Mouse (Mus musculus) ZHBTc4 (cell line): ENCODE data around the gene Ptch1.

Experiments used
- DNase-seq: peaks from one replicate; pipeline ENCODE4 v3.0.0-alpha.2; 2011; ENCODE audit warnings: low read depth, low spot score

Ptch1 gene

DNA sequence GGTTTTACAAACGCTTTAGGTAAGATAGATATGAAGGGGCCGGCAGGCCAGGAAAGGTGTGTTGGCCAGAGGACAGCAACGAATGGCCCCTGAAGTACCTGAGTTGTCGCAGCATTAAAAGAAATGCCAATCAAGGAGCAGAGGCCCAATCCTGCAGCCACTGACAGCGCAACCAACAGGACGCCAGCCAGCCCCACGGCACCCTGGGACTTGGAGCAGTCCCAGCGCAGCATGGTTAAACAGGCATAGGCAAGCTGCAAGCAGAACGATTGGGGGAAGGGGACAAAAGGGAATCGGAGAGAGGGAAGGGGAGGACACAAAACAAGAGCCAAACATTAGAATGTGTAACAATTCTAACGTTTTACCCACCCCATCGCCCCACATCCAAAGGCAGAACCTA, 32.8 kb downstream of the Ptch1 start:
- DNase-seq, result peak; percentile 41

DNA sequence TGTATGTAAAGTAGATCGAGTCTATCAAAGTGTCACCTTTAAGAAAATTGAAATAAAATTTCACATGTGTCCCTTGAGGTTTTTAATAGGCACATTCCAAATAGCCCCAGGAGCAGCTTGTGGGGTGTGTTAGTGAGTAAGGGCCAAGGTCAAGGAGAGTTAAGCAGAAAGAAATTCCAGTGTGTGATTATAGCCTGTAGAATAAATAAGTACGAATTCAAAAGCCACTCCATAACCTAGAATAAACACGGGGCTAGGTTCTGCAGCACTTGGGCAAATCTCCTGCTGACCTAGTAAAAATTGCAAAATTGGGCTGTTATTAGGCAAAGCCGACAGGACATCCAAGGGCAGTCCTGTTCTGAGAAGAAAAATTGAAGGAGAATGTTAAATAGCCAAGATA, 38.4 kb downstream of the Ptch1 start:
- no peak for DNase-seq

- no peak for DNase-seq
Observed at GRCm38 (mm10) chr13:63530857-63531256, 42.5 kb downstream of the Ptch1 start.

DNA sequence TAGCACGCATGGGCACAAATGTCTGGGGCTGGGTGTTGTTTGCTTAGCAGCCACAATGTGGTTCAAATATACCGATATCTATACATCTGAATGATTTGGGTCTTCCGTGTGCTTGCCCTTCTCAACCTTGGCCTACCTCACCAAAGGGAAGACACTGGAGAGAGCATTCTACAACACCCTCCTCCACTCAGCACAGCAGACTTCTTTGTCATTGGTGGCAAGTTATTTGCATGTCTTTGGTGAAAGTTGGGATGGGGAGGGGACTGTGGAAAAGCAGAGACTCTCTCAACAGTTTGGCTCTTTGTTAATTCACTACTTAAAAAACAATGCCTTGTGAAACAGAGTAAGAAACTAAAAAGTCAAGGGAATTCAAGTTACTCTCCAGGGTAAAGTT, 43.0 kb downstream of the Ptch1 start:
- peak; percentile 89 for DNase-seq

- no peak for DNase-seq
Observed at GRCm38 (mm10) chr13:63529602-63530370, 43.6 kb downstream of the Ptch1 start.

GRCm38 (mm10) chr13:63528852-63529251, 44.5 kb downstream of the Ptch1 start:
- peak; percentile 64 for DNase-seq

GRCm38 (mm10) chr13:63528164-63528675, 45.2 kb downstream of the Ptch1 start:
- DNase-seq, result peak; percentile 54

GRCm38 (mm10) chr13:63525571-63526197, 47.7 kb downstream of the Ptch1 start:
- DNase-seq, result no peak

DNA sequence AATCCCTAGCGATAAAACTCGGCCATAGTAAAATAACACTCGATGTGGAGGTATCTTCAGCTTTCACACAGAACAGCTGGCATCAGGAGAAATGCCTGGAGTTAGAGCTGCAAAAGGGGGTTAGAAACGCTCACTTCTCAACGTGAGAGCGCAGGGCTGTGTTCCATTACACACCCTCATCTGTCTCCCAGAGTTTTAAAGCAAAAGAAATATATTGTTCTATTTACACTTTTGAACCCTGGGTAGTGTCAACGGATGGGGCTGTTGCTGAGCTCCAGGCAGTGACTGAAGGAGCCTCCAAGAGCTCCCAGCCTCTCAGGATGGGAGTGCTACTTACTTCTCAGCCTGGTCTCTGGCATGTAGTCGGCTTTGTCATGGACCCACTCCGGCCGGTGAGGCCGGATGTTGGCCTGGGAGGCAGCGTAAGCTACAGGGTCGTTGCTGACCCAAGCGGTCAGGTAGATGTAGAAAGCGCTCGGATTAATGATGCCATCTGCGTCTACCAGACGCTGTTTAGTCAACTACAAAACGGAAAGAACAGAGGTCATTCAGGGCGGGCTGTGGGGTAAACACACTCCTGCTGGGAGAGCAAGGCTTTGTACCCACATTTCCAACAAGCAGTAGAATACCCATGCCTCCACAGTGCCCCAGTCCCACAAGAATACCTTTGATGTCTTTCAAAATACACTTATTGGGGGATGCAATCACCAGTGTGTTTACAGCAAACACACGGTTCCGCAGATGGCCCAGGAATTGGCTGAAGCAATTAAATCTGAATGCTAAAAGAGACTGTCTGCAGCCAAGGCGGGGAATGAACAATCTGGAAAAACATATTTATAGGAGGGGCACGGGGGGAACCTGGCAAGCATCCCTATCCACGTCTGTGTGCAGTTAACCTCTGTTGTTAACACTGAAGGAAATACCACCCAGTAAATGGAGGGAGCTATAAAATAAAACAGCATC, 48.5 kb downstream of the Ptch1 start:
- no peak for DNase-seq

- DNase-seq, result no peak
Observed at GRCm38 (mm10) chr13:63524061-63524460, 49.3 kb downstream of the Ptch1 start.

DNA sequence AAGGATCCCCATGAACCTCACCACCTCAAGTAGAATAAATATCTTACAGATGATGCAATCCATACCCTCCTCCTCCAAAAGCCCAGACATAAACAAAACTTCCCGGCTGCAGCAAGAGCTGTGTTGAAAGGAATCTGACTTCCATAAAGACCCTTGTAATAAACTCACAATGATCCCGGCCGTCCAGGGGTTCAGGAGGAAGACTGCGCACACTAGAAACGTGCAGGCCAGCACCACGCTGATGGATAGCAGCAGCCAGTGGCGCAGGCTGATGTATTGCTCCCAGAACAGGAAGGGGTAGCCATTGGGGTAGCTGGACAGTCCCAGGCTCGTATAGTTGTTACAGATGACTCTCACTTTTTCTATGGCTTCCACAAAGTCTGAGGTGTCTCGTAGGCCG, 50.6 kb downstream of the Ptch1 start:
- no peak for DNase-seq

GRCm38 (mm10) chr13:63520110-63520509, 53.3 kb downstream of the Ptch1 start:
- DNase-seq, result no peak

DNA sequence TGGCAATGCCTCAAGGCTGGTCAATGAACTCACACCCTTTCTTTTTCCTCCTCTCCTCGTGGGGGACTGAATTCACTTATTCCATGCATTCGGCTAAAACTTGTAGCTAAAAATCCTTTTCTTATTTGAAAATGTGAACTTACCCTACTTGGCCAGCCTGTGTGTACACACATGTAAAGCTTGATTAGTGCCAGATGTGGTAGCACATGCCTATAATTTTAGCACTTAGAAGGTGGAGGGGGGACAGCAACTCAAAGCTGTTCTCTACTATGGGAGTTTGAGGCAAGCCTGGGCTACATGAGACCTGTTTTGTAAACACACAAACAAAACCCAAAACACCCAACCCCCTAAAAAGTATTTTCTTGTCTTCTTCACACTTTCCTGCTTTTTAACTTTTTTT, 56.9 kb downstream of the Ptch1 start:
- DNase-seq, result no peak

DNA sequence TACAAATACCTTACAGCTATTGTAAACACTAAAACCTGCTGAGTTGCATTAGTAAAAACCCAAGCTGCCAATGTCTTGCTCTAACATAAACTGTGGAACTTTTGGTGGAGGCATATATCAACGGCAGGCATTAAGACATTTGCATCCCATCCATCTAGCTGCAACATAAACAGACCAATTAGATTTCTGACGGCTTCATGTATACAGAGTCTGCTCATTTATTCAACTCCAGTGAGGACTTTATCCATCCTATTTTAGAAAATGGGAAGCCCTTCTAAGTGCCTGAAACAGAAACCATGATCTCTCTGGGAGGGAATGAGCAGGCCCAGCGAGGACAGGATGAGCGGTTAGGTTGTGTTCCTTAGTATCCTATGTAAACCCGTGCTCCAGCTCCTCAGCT, 57.9 kb downstream of the Ptch1 start:
- DNase-seq, result no peak

- DNase-seq, result no peak
Observed at GRCm38 (mm10) chr13:63514931-63515360, 58.5 kb downstream of the Ptch1 start.

- peak; percentile 81 for DNase-seq
Observed at GRCm38 (mm10) chr13:63513374-63514098, 59.9 kb downstream of the Ptch1 start.

DNA sequence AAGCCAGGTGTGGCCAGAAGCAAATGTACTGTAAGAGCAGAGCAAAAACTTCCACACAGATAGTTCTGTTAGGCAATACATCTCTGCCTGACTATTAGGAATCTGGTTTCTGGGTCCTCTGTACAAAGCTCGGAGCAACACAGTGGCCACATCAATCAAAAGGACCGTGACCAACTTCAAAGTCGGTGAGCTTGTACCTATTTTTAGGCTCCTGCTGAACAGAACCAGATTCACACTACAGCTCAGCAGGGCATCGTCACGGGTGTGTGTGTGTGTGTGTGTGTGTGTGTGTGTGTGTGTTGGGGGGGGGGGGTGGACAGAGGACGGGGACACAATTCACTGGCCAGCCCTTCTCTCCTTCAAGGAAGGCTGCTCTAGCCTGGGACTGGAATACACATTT, 61.0 kb downstream of the Ptch1 start:
- no peak for DNase-seq

DNA sequence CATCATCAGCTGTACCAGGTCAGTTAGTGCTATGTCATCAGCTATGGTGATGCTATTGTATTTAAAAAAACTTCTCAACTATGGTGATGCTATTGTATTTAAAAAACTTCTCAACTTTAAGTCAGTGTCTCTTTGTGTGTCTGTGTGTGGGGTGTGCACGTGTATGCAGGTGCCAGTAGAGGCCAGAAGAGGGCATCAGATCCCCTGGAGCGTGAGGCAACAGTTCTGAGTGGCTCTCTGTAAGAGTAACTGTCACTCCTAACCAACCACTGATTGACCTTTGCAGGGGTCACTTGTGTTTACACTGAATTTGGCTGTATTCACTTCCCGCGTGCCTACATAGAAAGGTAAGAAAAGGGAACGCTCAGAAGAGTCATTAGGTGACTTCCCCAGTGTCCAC, 65.6 kb downstream of the Ptch1 start:
- DNase-seq, result peak; percentile 59

DNA sequence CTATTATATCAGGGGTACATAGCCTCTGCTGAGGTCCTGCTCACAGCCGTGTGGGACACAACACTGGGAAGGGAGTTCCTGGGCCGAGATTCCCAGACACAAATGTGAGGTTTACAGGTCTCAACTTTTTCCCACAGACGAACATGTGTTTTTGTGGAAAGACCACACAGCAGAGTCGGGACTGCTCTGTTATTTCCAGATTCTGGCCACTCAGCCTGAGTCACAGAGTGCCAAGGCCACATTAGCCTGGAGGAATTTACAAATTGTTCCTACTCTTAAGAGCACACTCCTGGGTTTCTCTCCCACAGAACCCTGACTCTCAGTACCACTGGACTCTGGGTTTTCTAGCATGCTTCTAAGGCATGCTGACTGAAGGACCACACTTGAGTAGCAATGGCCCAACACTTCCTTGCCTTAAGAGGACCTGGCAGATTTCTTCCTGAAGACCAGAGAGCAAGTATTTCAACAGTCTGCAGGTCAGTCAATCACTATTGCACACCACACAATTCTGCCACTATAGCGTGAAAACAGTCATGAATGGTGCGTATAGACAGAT, 66.3 kb downstream of the Ptch1 start:
- no peak for DNase-seq

DNA sequence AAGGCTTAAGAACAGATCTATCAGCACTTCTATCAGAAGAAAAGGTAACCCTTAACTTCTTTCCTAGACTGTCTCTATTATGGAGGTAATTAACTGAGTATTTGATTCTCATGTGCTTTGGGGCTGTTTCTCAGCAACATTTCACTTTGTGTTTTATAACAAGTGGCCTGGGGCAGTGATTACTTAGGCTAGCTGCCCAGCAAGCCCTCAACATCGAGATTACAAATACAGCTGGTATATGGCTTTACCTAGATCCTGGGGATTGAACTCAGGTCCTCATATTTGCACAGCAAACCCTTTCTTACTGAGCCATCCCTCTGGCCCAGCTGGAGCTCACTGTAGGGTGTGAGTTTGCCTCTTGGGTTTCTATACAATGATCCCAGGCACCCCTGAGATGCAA, 67.0 kb downstream of the Ptch1 start:
- no peak for DNase-seq

DNA sequence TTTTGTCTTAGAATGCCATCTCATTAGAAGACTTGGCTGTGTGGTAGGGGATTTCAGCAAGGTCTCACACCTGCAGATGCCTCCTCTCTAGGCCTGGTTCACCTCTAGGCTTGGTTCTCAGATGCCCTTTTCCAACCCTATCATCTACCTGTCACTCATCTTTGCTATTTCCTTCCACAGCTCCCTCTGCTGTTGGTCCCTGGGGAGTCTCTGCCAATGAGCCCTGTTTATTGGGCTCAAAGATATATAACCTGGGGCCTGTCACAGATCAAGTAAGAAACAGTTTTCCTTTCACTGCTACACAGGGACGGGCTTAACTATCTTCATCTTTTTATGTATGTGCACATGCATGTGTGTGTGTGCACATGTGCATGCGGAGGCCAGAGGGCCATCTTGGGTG, 71.0 kb downstream of the Ptch1 start:
- no peak for DNase-seq
